Mouse (Mus musculus): ENCODE measurements around the gene Gm7271.

The Gm7271 gene

DNA sequence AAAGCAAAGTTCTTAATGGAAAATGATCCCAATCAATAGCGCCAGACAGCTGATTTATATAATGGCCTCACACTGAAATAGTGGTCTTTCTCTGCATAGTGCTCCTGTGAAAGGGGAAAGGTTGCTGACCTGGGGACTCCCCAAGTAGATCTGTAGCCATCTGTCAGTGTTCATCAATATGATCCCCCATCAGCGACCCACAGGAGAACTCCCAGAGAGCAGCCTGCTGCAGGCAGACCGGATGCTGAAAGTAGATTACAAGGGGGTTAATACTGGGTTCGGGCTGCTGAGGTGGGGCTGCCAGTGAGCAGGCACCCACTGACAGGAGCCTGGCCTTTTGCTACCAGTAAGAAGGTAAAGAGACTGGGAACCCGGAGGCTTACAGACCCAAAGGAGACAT, at the start of gene Gm7271:
TSS of gene Gm7271 (plus strand) at position 230 of the 400 bp plus-strand sequence.
- no peak for DNase-seq (ENCODE audit: low spot score)

GRCm38 (mm10) chr5:76437100-76437499, 46.7 kb upstream of the Gm7271 start:
- DNase-seq (ENCODE audit: low spot score) = no peak

- no peak for DNase-seq (ENCODE audit: low spot score)
These were observed 46.1 kb upstream of the Gm7271 start for GRCm38 (mm10) chr5:76437696-76438095.

DNA sequence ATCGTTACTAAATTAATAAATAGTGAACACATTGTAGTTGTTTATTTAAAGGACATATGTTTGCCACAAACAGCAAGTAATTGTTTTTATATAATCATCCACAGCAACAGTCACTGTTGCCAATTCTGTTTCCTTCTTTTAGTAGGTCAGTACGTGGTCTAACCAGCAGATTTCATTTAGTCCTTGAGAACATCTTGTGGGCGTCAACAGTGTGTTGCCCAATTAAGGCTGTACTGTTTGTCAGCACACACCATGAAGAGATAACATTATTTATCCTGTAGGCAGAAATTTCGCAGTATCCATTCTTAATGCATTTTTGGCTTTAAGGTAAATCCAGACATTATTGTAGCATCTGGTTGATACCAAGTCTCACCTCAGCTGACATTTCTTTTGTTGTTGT, 42.4 kb upstream of the Gm7271 start:
- no peak for DNase-seq (ENCODE audit: low spot score)

DNA sequence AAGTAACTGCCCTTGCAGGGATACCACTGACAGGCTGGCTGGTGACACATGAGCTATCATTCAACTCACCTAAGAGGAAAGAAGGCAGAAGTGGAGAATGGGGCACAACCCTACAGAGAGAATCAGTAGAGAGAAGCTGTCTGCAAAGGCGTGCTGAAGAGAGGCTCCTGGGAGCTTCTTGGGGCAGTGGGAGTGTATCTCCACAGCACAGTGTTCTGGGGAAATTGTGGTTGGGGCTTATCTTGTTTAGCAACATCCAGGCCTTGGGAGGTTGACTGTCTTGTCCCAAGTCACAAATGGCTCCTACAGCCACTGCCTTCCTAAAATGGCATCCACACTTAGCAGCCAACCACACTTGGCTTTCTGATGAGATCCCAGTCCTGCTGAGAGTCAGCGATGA, 8.9 kb upstream of the Gm7271 start:
- DNase-seq (ENCODE audit: low spot score) = no peak

GRCm38 (mm10) chr5:76476873-76477272, 7.0 kb upstream of the Gm7271 start:
- no peak for DNase-seq (ENCODE audit: low spot score)

GRCm38 (mm10) chr5:76477764-76478163, 6.1 kb upstream of the Gm7271 start:
- no peak for DNase-seq (ENCODE audit: low spot score)

DNA sequence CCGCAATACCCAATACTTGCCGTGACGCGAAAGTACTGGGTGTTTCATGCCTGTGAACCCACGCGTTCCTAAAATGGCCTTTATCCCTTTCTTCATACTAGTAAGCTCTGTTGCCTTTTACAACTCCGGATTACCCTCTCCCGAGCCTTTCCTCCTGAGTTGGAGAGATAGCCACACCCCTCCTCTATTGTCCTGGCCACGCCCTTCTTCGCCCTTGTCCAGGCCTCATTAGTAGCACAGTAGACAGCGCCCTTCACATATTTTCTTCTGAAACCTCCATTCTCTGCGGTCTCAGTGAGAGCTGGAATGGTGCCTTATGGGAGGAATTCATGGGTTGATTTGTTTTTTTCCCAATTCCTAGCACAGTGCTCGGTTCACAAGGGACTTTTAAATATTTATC, 11.3 kb downstream of the Gm7271 start:
- DNase-seq (ENCODE audit: low spot score) = no peak

DNA sequence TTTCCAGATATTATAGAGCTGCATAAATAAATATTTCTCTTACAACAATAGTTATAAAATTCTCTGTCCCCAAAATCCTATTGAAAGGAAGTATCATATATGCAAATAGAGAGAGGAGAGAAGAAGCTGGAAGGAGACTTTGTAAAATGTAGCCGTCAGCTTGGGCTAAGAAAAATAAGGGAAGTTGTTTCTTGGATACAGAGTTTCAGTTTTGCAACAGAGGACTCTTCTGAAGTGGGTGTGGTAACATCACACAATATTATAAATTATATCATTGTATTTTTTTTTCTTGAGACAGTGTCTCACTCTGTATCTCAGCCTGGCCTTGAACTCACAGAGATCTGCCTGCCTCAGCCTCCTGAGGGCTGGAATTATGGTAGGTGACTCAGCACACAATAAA, 38.6 kb downstream of the Gm7271 start:
- no peak for DNase-seq (ENCODE audit: low spot score)

DNA sequence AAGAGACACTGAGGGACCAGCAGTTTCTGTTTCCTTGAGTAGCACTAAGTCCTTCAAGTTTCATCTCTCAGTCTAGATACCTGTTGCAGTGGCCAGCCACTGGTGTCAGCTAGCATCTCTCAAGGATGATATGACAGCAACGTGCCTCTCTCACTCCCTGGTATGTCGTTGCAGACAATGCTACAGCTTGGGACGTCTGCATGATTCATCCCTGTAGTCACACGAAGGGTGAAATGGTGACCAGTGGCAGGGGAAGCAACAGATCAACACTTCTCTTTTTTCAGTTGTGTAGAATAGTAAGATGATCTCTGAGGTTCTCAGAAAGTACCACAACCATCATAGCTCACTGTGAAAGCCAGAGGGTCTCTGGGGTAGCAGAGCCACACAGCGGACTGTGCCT, 40.8 kb downstream of the Gm7271 start:
- no peak for DNase-seq (ENCODE audit: low spot score)

GRCm38 (mm10) chr5:76525066-76525465, 41.2 kb downstream of the Gm7271 start:
- DNase-seq (ENCODE audit: low spot score) = no peak

- DNase-seq (ENCODE audit: low spot score) = no peak
These were observed 42.0 kb downstream of the Gm7271 start for GRCm38 (mm10) chr5:76525829-76526228.

GRCm38 (mm10) chr5:76529040-76529703, 45.3 kb downstream of the Gm7271 start, which contains the start of gene Exoc1:
TSS of gene Exoc1 (plus strand) at chr5:76529311.
- peak; percentile 82 for DNase-seq (ENCODE audit: low spot score)

- DNase-seq (ENCODE audit: low spot score) = no peak
These were observed 45.8 kb downstream of the Gm7271 start for GRCm38 (mm10) chr5:76529704-76530066.

- DNase-seq (ENCODE audit: low spot score) = no peak
These were observed 49.3 kb downstream of the Gm7271 start for GRCm38 (mm10) chr5:76533186-76533585.

- no peak for DNase-seq (ENCODE audit: low spot score)
These were observed 52.4 kb downstream of the Gm7271 start for GRCm38 (mm10) chr5:76536231-76536630.

GRCm38 (mm10) chr5:76537578-76537977, 53.7 kb downstream of the Gm7271 start:
- DNase-seq (ENCODE audit: low spot score) = no peak

DNA sequence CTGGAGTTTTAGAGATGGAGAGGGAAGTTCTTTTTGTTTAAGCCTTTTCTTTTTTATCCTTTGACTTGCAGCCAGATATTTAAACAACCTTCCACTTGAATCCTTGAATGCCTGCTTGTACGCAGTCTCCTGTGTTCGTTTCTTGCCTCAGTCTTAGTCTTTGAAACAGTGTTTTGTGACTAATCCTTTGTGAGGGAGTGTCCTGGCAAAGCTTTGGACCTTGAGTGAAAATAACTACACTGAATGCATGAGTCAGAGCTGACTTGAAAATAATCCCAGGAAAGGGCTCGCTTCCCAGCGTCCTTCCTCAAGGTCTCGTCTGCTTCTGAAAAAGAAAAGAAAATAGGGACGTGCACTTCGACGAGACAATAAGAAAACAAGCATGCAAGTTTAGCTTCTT, 56.3 kb downstream of the Gm7271 start:
- DNase-seq (ENCODE audit: low spot score) = no peak

DNA sequence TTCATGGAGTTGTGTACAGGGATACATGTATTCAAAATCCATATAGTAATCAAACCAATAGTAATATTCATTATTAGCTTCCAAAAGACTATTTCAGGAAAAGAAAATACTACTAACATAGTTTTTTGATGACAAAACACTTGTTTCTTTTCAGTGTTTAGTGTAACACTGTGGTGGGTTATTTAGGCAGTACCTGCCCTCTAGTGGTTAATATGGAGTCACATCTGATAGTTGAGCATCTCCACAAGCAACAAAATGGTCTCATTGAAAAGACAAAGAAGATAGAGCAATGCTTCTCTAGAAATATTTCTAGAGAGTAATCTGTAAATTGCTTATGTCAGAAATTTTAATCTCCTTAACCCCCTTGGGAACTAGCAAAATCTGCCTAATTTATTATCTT, 57.0 kb downstream of the Gm7271 start:
- DNase-seq (ENCODE audit: low spot score) = no peak

- DNase-seq (ENCODE audit: low spot score) = no peak
These were observed 59.4 kb downstream of the Gm7271 start for GRCm38 (mm10) chr5:76543200-76543599.

DNA sequence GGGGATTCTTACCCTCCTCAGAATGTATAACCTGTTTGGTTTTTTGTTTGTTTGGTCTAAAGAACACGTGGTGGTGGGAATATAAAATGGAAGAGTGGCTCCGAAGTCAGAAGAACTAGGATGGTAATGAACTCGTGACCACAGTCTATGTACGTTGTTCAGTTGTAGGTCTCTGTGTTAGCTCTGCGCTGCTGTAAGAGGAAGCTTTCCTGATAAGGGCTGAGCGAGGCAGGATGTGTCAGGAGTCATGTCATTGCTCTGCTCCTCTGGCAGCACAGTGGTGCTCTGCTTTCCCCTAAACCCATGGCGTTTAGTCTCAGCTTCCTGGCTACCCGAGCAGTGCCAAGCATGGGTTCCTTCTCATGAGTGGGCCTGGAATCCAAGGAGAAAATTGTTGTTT, 66.6 kb downstream of the Gm7271 start:
- DNase-seq (ENCODE audit: low spot score) = no peak

DNA sequence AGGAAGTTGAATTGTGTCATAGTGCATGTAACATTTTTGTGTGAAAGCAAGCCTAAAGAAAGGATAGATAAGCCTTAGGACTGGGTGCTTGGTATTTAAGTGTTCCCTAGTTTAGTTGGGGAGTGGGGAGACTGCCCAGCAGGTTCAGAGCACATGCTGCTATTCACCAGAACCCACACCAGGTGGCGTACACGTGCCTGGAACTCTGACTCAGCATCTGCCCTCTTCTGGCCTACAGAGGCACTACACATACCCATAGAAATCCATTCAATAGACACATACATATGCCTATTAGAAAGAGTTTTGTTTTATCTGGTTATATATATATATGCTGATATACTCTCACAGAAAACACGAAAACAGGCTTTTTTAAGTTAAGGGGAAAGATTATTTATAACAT, 81.5 kb downstream of the Gm7271 start:
- peak; percentile 59 for DNase-seq (ENCODE audit: low spot score)

Data from spleen, adult 12 weeks (tissue).